Mouse (Mus musculus) CH12.LX (cell line): Measurements from ENCODE around the gene Rap1a. TPM values are rescaled to one million over a fixed set of nuclear protein-coding genes. Genes with fewer than 3 reads are reported as not detected.

Experiments used
- DNase-seq: peaks from one replicate; pipeline ENCODE4 v3.0.0-alpha.2; 2013; ENCODE audit errors: extremely low read depth
- H3K27ac ChIP-seq: 2 replicates; pipeline ENCODE4 v1.5.1; 2012; ENCODE audit warnings: low read depth, mild to moderate bottlenecking, control low read depth, moderate library complexity; ENCODE audit not compliant: insufficient read depth
- H3K27me3 ChIP-seq: replicated peaks from 2 replicates; pipeline ENCODE3; 2012; ENCODE audit warnings: inconsistent platforms
- H3K36me3 ChIP-seq, 2 experiments: replicated peaks in 1 of 2; 2 replicates each; pipeline versions ENCODE3 to v1.6.1; 2012; ENCODE audit warnings: inconsistent platforms in 1 of 2, low read length in 1 of 2, mild to moderate bottlenecking in 1 of 2, mixed read lengths in 1 of 2, moderate library complexity in 1 of 2; ENCODE audit not compliant: control insufficient read depth in 1 of 2, insufficient read depth in 1 of 2
- H3K4me1 ChIP-seq, 2 experiments: 2 replicates each; pipeline ENCODE4 v1.6.1; 2012; ENCODE audit warnings: inconsistent platforms in 1 of 2, moderate library complexity in 1 of 2; ENCODE audit not compliant: insufficient read depth in 2 of 2, control insufficient read depth in 1 of 2
- H3K4me2 ChIP-seq: 2 replicates; pipeline ENCODE4 v1.6.1; 2012; ENCODE audit warnings: low read depth, mild to moderate bottlenecking, control low read depth; ENCODE audit not compliant: poor library complexity, insufficient read depth, severe bottlenecking
- H3K4me3 ChIP-seq, 3 experiments: fragments of 150-350 bp in 1 of 3; sonication (generic) in 1 of 3; replicated peaks in 1 of 3; 2 replicates each; pipeline versions ENCODE3 to v1.5.1; 2011 to 2012; ENCODE audit warnings: low read depth in 2 of 3, low read length in 2 of 3, mild to moderate bottlenecking in 2 of 3, moderate library complexity in 2 of 3, control low read depth in 1 of 3, improper control_type of control experiment in 1 of 3, inconsistent platforms in 1 of 3, mixed read lengths in 1 of 3; ENCODE audit not compliant: poor library complexity in 1 of 3
- H3K79me2 ChIP-seq: replicated peaks from 2 replicates; pipeline ENCODE4 v1.6.1; 2012; ENCODE audit warnings: mild to moderate bottlenecking, moderate library complexity; ENCODE audit not compliant: control insufficient read depth, poor library complexity, insufficient read depth, severe bottlenecking; ENCODE audit errors: extremely low read depth
- H3K9ac ChIP-seq: 2 replicates; pipeline ENCODE4 v1.6.1; 2012; ENCODE audit warnings: low read depth, mild to moderate bottlenecking, control low read depth, moderate library complexity; ENCODE audit not compliant: insufficient read depth
- H3K9me3 ChIP-seq: replicated peaks from 2 replicates; pipeline ENCODE3; 2012; ENCODE audit warnings: low read length, inconsistent platforms, mixed read lengths
- BHLHE40 ChIP-seq: IDR thresholded peaks from 2 replicates; pipeline ENCODE4 v1.6.1; 2011; ENCODE audit warnings: mild to moderate bottlenecking, low read depth, low read length, improper control_type of control experiment
- CHD1 ChIP-seq: IDR thresholded peaks from 2 replicates; pipeline ENCODE4 v1.6.1; 2012; ENCODE audit warnings: low read depth, low read length, improper control_type of control experiment, inconsistent platforms
- CHD2 ChIP-seq: IDR thresholded peaks from 2 replicates; pipeline ENCODE4 v1.6.1; 2011; ENCODE audit warnings: low read length, improper control_type of control experiment
- CTCF ChIP-seq, 2 experiments: IDR thresholded peaks in 1 of 2; conservative IDR thresholded peaks in 1 of 2; 2 replicates each; pipeline ENCODE4 v1.5.1; 2011 to 2012; ENCODE audit warnings: low read depth in 2 of 2, low read length in 2 of 2, improper control_type of control experiment in 1 of 2, inconsistent platforms in 1 of 2, mild to moderate bottlenecking in 1 of 2, moderate library complexity in 1 of 2
- ELF1 ChIP-seq: IDR thresholded peaks from 2 replicates; pipeline ENCODE4 v1.6.1; 2014; ENCODE audit warnings: low read depth, mild to moderate bottlenecking, inconsistent platforms, low read length, improper control_type of control experiment
- EP300 ChIP-seq: IDR thresholded peaks from 2 replicates; pipeline ENCODE4 v1.6.1; 2011; ENCODE audit warnings: low read length, improper control_type of control experiment
- ETS1 ChIP-seq: conservative IDR thresholded peaks from 2 replicates; pipeline ENCODE4 v1.6.1; 2012; ENCODE audit warnings: low read depth, mild to moderate bottlenecking, inconsistent platforms, low read length, improper control_type of control experiment, moderate library complexity
- GABPA ChIP-seq: IDR thresholded peaks from 2 replicates; pipeline ENCODE4 v1.6.1; 2012; ENCODE audit warnings: low read depth, low read length, improper control_type of control experiment, inconsistent platforms; ENCODE audit not compliant: insufficient replicate concordance
- HCFC1 ChIP-seq: IDR thresholded peaks from 2 replicates; pipeline ENCODE4 v1.6.1; 2012; ENCODE audit warnings: low read depth, mild to moderate bottlenecking, inconsistent platforms, low read length, improper control_type of control experiment
- IRF4 ChIP-seq: IDR thresholded peaks from 2 replicates; pipeline ENCODE4 v1.6.1; 2014; ENCODE audit warnings: low read depth, mild to moderate bottlenecking, inconsistent platforms, low read length, improper control_type of control experiment
- JUN ChIP-seq: IDR thresholded peaks from 2 replicates; pipeline ENCODE4 v1.6.1; 2011; ENCODE audit warnings: low read depth, mild to moderate bottlenecking, low read length, improper control_type of control experiment, moderate library complexity; ENCODE audit not compliant: insufficient read depth
- JUND ChIP-seq: conservative IDR thresholded peaks from 2 replicates; pipeline ENCODE4 v1.6.1; 2011; ENCODE audit warnings: low read depth, low read length, improper control_type of control experiment
- MAFK ChIP-seq: IDR thresholded peaks from 2 replicates; pipeline ENCODE4 v1.6.1; 2011; ENCODE audit warnings: low read length, improper control_type of control experiment; ENCODE audit not compliant: insufficient replicate concordance
- MAX ChIP-seq: IDR thresholded peaks from 2 replicates; pipeline ENCODE4 v1.6.1; 2011; ENCODE audit warnings: low read length, improper control_type of control experiment
- MAZ ChIP-seq: IDR thresholded peaks from 2 replicates; pipeline ENCODE4 v1.6.1; 2012; ENCODE audit warnings: low read depth, mild to moderate bottlenecking, inconsistent platforms, low read length, improper control_type of control experiment, moderate library complexity
- MEF2A ChIP-seq: IDR thresholded peaks from 2 replicates; pipeline ENCODE4 v1.6.1; 2014; ENCODE audit warnings: low read depth, mild to moderate bottlenecking, inconsistent platforms, low read length, improper control_type of control experiment, borderline replicate concordance
- MXI1 ChIP-seq: IDR thresholded peaks from 2 replicates; pipeline ENCODE4 v1.6.1; 2011; ENCODE audit warnings: mild to moderate bottlenecking, low read depth, low read length, improper control_type of control experiment
- MYC ChIP-seq: IDR thresholded peaks from 2 replicates; pipeline ENCODE4 v1.6.1; 2011; ENCODE audit warnings: low read depth, mild to moderate bottlenecking, improper control_type of control experiment, low read length
- NELFE ChIP-seq: IDR thresholded peaks from 2 replicates; pipeline ENCODE4 v1.6.1; 2011; ENCODE audit warnings: low read depth, low read length, improper control_type of control experiment
- NRF1 ChIP-seq: IDR thresholded peaks from 2 replicates; pipeline ENCODE4 v1.6.1; 2014; ENCODE audit warnings: low read depth, mild to moderate bottlenecking, inconsistent platforms, low read length, improper control_type of control experiment, moderate library complexity
- PAX5 ChIP-seq: IDR thresholded peaks from 2 replicates; pipeline ENCODE4 v1.6.1; 2012; ENCODE audit warnings: low read length, inconsistent platforms, mixed read lengths
- POLR2A ChIP-seq: IDR thresholded peaks from 2 replicates; pipeline ENCODE4 v1.6.1; 2011; ENCODE audit warnings: low read depth, mild to moderate bottlenecking, improper control_type of control experiment, low read length
- POLR2AphosphoS2 ChIP-seq: IDR thresholded peaks from 2 replicates; pipeline ENCODE4 v1.6.1; 2011; ENCODE audit warnings: low read depth, low read length, improper control_type of control experiment
- RCOR1 ChIP-seq: conservative IDR thresholded peaks from 2 replicates; pipeline ENCODE4 v1.6.1; 2012; ENCODE audit warnings: low read depth, mild to moderate bottlenecking, inconsistent platforms, low read length, improper control_type of control experiment
- SIN3A ChIP-seq: IDR thresholded peaks from 2 replicates; pipeline ENCODE4 v1.6.1; 2012; ENCODE audit warnings: low read length, improper control_type of control experiment, inconsistent platforms
- SMC3 ChIP-seq: IDR thresholded peaks from 2 replicates; pipeline ENCODE4 v1.6.1; 2011; ENCODE audit warnings: low read depth, low read length, improper control_type of control experiment
- TBP ChIP-seq: conservative IDR thresholded peaks from 2 replicates; pipeline ENCODE4 v1.6.1; 2011; ENCODE audit warnings: low read depth, low read length, improper control_type of control experiment
- TCF12 ChIP-seq: IDR thresholded peaks from 2 replicates; pipeline ENCODE4 v1.6.1; 2014; ENCODE audit warnings: low read depth, mild to moderate bottlenecking, inconsistent platforms, low read length, improper control_type of control experiment
- UBTF ChIP-seq: IDR thresholded peaks from 2 replicates; pipeline ENCODE4 v1.6.1; 2012; ENCODE audit warnings: low read depth, mild to moderate bottlenecking, inconsistent platforms, low read length, improper control_type of control experiment, moderate library complexity
- USF2 ChIP-seq: conservative IDR thresholded peaks from 2 replicates; pipeline ENCODE4 v1.6.1; 2011; ENCODE audit warnings: low read depth, low read length, improper control_type of control experiment
- ZC3H11A ChIP-seq: IDR thresholded peaks from 2 replicates; pipeline ENCODE4 v1.6.1; 2012; ENCODE audit warnings: low read depth, mild to moderate bottlenecking, inconsistent platforms, low read length, improper control_type of control experiment
- ZKSCAN1 ChIP-seq: IDR thresholded peaks from 2 replicates; pipeline ENCODE4 v1.6.1; 2012; ENCODE audit warnings: low read depth, inconsistent platforms, low read length, improper control_type of control experiment, borderline replicate concordance
- ZMIZ1 ChIP-seq: IDR thresholded peaks from 2 replicates; pipeline ENCODE4 v1.6.1; 2012; ENCODE audit warnings: low read depth, mild to moderate bottlenecking, inconsistent platforms, low read length, improper control_type of control experiment
- ZNF384 ChIP-seq: IDR thresholded peaks from 2 replicates; pipeline ENCODE4 v1.6.1; 2012; ENCODE audit warnings: low read depth, low read length, improper control_type of control experiment, inconsistent platforms
- dilution Hi-C: fragments of 300-500 bp; cut with MboI; formaldehyde crosslinking; loops from 2 replicates; pipeline ENCODE4 v1.14.3; 2020; ENCODE audit warnings: low sequenced_read_pairs; ENCODE audit not compliant: extremely low pct_unique_long_range_greater_than_20kb, extremely low pct_ligation_motif_present
- in situ Hi-C: fragments of 300-500 bp; cut with MboI; formaldehyde crosslinking; loops from 3 replicates; pipeline ENCODE4 v1.14.3; 2019; ENCODE audit warnings: low sequenced_read_pairs, low pct_ligation_motif_present, low pct_unique_long_range_greater_than_20kb, mixed read lengths
- polyA plus RNA-seq: library from polyadenylated mRNA; unstranded; fragments of >175 nt; gene quantifications from 2 replicates; pipeline ENCODE4 v1.2.1, GENCODE M21; 2012; ENCODE audit warnings: low read depth; ENCODE audit not compliant: insufficient read length
- total RNA-seq, 2 experiments: library from RNA; depleted of rRNA; stranded (reverse); fragments of 300-350 nt in 1 of 2; fragments of >200 nt in 1 of 2; gene quantifications; 2 replicates each; pipeline ENCODE4 v1.2.3; 2012 to 2014

Gene Rap1a
- total and polyA plus RNA-seq, 3 experiments, result 63.3 to 250 (median 209) TPM

DNA sequence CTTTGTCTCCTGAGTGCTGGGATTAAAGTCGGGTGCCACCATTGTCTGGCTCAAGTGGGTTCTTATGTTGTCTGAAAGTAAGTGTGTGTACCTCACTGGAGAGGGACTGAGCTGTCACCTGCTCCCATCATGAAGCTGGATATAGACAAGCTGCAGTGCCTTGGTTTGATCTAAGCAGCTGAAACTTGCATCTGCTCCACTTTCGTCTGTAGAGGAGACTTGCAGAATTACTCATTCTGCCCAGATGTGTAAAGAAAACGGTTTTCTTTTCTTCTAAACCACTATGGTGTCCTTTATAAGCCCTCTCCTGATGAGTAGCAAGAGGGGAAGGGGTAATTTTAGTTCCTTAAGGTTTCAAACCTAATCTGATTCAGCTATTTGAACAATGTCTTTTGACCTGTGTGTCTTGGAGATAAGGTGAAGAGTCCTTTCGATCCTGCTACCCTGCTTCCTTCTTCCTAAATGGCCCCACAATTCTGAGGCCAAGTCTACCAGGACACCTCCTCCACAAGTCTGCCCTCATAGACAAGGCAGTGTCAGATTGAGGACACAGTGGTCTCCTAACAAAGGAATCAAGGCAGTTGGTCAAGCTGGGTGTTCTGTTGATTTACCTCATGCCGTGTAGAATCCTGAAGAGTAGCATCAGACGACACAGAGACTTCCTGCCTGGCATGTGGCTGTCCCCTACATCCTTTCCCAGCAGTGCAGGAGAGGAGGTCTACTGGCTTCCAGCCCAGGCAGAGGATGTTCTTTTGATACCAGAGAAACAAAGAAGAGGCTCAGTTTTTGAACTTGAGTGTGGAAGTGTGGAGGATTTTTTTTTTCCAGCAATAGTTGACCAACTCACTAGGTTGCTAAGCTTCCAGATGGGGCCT is 17.2 kb upstream of the Rap1a start:
- DNase-seq, result peak; percentile 84

GRCm38 (mm10) chr3:105816089-105816488 is 15.0 kb upstream of the Rap1a start:
- no peaks in the 10 kb centered on the region for H3K9me3 ChIP-seq
- in situ Hi-C loops (loop anchor here (25.0 kb wide), 1 partner anchor 129 kb away; the partner anchor contains the start of gene Ddx20), dilution Hi-C loops (no loop called here)
- no peak for DNase-seq
- H3K4me3 ChIP-seq, result peak overlapping the region; percentile 8 to 47 (median 36)
- H3K9ac ChIP-seq, result peak overlapping the region; percentile 53
- H3K27me3 ChIP-seq, result no peaks in the 10 kb centered on the region
- H3K79me2 ChIP-seq, result no peaks in the 10 kb centered on the region
- H3K4me1 ChIP-seq, result peaks cover 30 to 92% of the 10 kb centered on the region in 2 experiments
- peak overlapping the region; percentile 71 for H3K27ac ChIP-seq
- peak overlapping the region; percentile 86 for H3K4me2 ChIP-seq
- no peaks in the 10 kb centered on the region for H3K36me3 ChIP-seq
- TF ChIP-seq ELF1 (no peak), TBP (no peak), TCF12 (peak; percentile 81), NELFE (no peak), MEF2A (peak; percentile 69; the same call in 1 of the 2 replicates), EP300 (peak; percentile 36; the same call in 1 of the 2 replicates), MYC (peak; percentile 75), CHD2 (peak; percentile 59), USF2 (no peak), SIN3A (peak; percentile 75), ZKSCAN1 (no peak), PAX5 (no peak), ETS1 (peak; percentile 90), JUN (no peak), GABPA (no peak), CTCF (conservative IDR thresholded peaks at IDR 0.05 in 1 of 2, IDR thresholded peaks at IDR 0.05 in 1 of 2; ENCODE audit: low read depth in 2 of 2, low read length in 2 of 2) (no peak), ZMIZ1 (no peak), IRF4 (no peak)

More for the DNA sequence above, 17.2 kb upstream of the Rap1a start:
- no peaks in the 10 kb centered on the region for H3K27me3 ChIP-seq
- in situ Hi-C loops, result loop anchor here (25.0 kb wide), 1 partner anchor 131 kb away; the partner anchor contains the start of gene Ddx20
- TF ChIP-seq USF2 (no peak), CHD1 (peak; percentile 28; the same call in 1 of the 2 replicates), CHD2 (peak; percentile 54; the same call in 1 of the 2 replicates), ZMIZ1 (peak; percentile 64), POLR2AphosphoS2 (peak; percentile 47; the same call in 1 of the 2 replicates), RCOR1 (peak; percentile 95), ELF1 (no peak), ETS1 (peak; percentile 95), MAFK (peak; percentile 80), POLR2A (peak; percentile 41), SIN3A (peak; percentile 91; the same call in 1 of the 2 replicates), MAZ (0 out of 2 replicates have a peak, but pooled peaks have one; percentile 78), TBP (peak; percentile 70), NRF1 (no peak), JUND (peak; percentile 96), MXI1 (no peak), GABPA (no peak), MYC (peak; percentile 64; the same call in 1 of the 2 replicates), MEF2A (peak; percentile 94), ZC3H11A (no peak), ZNF384 (no peak), HCFC1 (no peak), JUN (peak; percentile 92), UBTF (no peak), EP300 (peak; percentile 98), MAX (peak; percentile 55), TCF12 (peak; percentile 100), IRF4 (peak; percentile 98), BHLHE40 (peak; percentile 89), SMC3 (peak; percentile 13; the same call in 1 of the 2 replicates)
- TF ChIP-seq, all 38 proteins: peak for 21
- H3K27ac ChIP-seq, result peak overlapping the region; percentile 92
- no peaks in the 10 kb centered on the region for H3K79me2 ChIP-seq
- H3K4me3 ChIP-seq, result peak overlapping the region in 2 of 3 experiments; percentile 11 to 45
- dilution Hi-C loops, result no loop called here
- peaks cover 30 to 92% of the 10 kb centered on the region in 2 experiments for H3K4me1 ChIP-seq
- H3K36me3 ChIP-seq, result no peaks in the 10 kb centered on the region
- H3K9me3 ChIP-seq, result no peaks in the 10 kb centered on the region
- peak overlapping the region; percentile 56 for H3K9ac ChIP-seq
- H3K4me2 ChIP-seq, result peak overlapping the region; percentile 93
